Mouse (Mus musculus) stomach, postnatal 0 days (tissue): Measurements from ENCODE around the gene Lrig3.

Experiments
- CTCF ChIP-seq: IDR thresholded peaks from 2 replicates; pipeline ENCODE4 v1.5.1; 2016; ENCODE audit warnings: antibody characterized with exemption, low read depth, mild to moderate bottlenecking, moderate library complexity
- EP300 ChIP-seq: optimal IDR thresholded peaks from 2 replicates; pipeline ENCODE3; 2016; ENCODE audit warnings: antibody characterized with exemption

DNA sequence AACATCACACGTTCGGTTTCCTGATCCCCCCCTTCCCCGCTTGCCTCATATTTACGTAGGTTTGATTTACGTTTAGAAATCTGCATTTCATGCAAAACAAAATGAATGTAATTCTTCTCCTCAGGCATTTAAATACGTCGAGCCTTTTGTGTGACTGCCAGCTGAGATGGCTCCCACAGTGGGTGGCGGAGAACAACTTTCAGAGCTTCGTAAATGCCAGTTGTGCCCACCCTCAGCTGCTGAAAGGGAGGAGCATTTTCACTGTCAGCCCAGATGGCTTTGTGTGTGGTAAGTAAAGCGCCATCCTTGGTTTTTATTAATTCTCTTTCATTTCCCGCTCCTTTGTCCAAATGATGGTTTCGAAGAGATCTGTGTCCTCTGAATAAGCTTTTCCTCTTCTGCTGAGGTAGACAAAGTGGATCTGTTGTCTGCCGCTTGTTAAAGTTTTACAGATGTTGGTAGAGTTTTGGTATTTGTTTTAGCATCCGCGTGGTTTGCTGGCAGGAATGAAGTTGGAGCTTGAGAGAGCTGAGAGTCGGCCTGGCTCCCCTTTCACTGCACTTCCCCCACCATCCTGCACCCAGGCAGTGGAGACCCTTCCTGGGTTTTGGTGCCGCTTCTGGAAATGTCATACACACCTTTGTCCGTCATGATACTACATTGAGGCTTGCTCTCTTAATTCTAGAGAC lies 37.0 kb downstream of the Lrig3 start:
- TF ChIP-seq EP300 (no peak), CTCF (no peak)
